Comparison of ENCODE assay signal across 8 mouse cellular contexts in the genomic region with DNA sequence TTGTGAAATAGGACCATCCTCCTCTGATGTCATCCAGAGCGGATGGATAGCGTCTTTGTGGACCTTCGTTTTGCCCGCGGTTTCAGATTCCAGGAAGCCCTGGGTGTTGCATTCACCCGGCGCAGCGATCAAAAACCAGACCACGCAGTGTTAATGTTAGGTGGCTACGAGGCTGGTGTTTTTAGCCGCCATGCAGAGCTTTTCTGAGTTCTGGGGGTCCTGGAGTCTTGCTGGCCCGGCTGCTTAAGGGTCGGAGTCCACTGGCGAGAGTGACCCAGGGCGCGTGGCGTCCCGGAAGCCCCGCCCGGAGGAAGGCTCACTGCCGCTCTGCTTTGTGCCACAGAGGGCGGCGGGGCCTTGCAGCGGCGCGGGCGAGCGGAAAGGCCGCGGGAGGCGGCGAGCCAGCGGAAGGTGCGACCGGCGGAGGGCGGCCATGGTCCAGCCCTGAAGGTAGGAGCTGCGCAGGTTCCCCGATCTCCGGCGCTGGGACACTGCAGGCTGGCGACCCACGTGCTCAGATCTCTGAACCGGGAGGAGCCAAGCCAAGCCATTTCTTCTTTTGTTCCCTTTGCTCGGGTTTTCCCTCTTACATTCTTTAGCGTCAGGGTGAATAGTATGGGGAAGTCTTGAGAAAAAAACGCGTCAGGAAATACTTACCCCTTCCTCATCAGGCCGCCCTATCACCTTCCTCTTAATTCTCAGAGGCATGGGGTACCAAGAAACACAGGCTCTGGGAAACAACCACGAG. TPM values are rescaled to one million over a fixed set of nuclear protein-coding genes. Genes with fewer than 3 reads are reported as not detected.
DNase-seq lines count a peak whose midpoint lies in the region; ATAC-seq and TF ChIP-seq lines count a peak whose summit lies in the region.

No protein-coding gene starts in this region.

- no peaks in the 10 kb centered on the region for H3K9me3 ChIP-seq in G1E (replicated peaks)
- no peaks in the 10 kb centered on the region for H3K9me3 ChIP-seq in forebrain, embryonic 13.5 days (replicated peaks)
- H3K9me3 ChIP-seq in lung, embryonic 16.5 days (ENCODE audit: control insufficient read depth, low read length), result no peaks in the 10 kb centered on the region

- peak overlapping the region; percentile 80 for H3K4me2 ChIP-seq in forebrain, embryonic 13.5 days
- H3K4me2 ChIP-seq in lung, embryonic 16.5 days (ENCODE audit: low read depth, low read length), result peak overlapping the region; percentile 83

- intact Hi-C loops in heart, postnatal 14 days (cut with DNase I), result no loop called here

- DNase-seq in G1E (ENCODE audit: low spot score), result peak; percentile 45
- DNase-seq in heart, postnatal 14 days, result peak; percentile 75 to 77
- peak; percentile 79 to 86 for DNase-seq in kidney, postnatal 4 days
- peak; percentile 49 to 55 for DNase-seq in thymus, adult 18-20 months

- TF ChIP-seq CTCF in G1E (IDR thresholded peaks at IDR 0.05; ENCODE audit: low read depth, low read length), result no peak
- TF ChIP-seq CTCF in olfactory bulb, adult 2 months (IDR thresholded peaks at IDR 0.05; ENCODE audit: insufficient read depth, low read depth, low read length), result no peak

- H3K9ac ChIP-seq in forebrain, embryonic 13.5 days, result peak overlapping the region; percentile 85
- peak overlapping the region; percentile 88 for H3K9ac ChIP-seq in lung, embryonic 16.5 days (ENCODE audit: low read length)

- peaks cover 54% of the 10 kb centered on the region for H3K4me1 ChIP-seq in G1E (ENCODE audit: insufficient read depth, low read depth, low read length)
- H3K4me1 ChIP-seq in forebrain, embryonic 13.5 days, result peaks cover 34% of the 10 kb centered on the region
- H3K4me1 ChIP-seq in lung, embryonic 16.5 days (replicated peaks; ENCODE audit: control insufficient read depth, insufficient read depth, low read length), result peaks cover 33% of the 10 kb centered on the region
- peaks cover 9% of the 10 kb centered on the region for H3K4me1 ChIP-seq in olfactory bulb, adult 2 months (ENCODE audit: control insufficient read depth, insufficient read depth, low read length)

- H3K36me3 ChIP-seq in G1E (replicated peaks), result peaks cover 23% of the 10 kb centered on the region
- peaks cover 21% of the 10 kb centered on the region for H3K36me3 ChIP-seq in forebrain, embryonic 13.5 days (ENCODE audit: poor library complexity, severe bottlenecking)
- peaks cover 13% of the 10 kb centered on the region for H3K36me3 ChIP-seq in lung, embryonic 16.5 days (ENCODE audit: control insufficient read depth, insufficient read depth, low read length)

- under 1% methylated on average over 50 of the region's 50 CpGs for WGBS in forebrain, embryonic 13.5 days
- WGBS in lung, embryonic 16.5 days, result under 1% methylated on average over 48 of the region's 50 CpGs
- WGBS in olfactory bulb, adult 2 months, result under 1% methylated on average over 50 of the region's 50 CpGs

- ATAC-seq in G1E (ENCODE audit: extremely low read depth, insufficient number of reproducible peaks, low FRiP score, poor library complexity, severe bottlenecking), result no peak
- ATAC-seq in cerebellum, adult (ENCODE audit: insufficient number of reproducible peaks, low FRiP score, low TSS enrichment), result peak; percentile 67
- peak; percentile 60 for ATAC-seq in forebrain, embryonic 13.5 days
- peak; percentile 69 for ATAC-seq in lung, embryonic 16.5 days (ENCODE audit: low read depth)

- peaks cover 4% of the 10 kb centered on the region; the same call in 1 of the 2 replicates for H3K27me3 ChIP-seq in G1E (ENCODE audit: insufficient read depth, low read length)
- H3K27me3 ChIP-seq in forebrain, embryonic 13.5 days, result no peaks in the 10 kb centered on the region
- H3K27me3 ChIP-seq in lung, embryonic 16.5 days (ENCODE audit: control insufficient read depth, insufficient read depth, low read depth, low read length), result no peaks in the 10 kb centered on the region

- peak overlapping the region; percentile 79 for H3K4me3 ChIP-seq in G1E (ENCODE audit: low read depth, low read length)
- H3K4me3 ChIP-seq in forebrain, embryonic 13.5 days, result peak overlapping the region; percentile 81
- H3K4me3 ChIP-seq in lung, embryonic 16.5 days (ENCODE audit: low read length), result peak overlapping the region; percentile 80
- peak overlapping the region; percentile 98 for H3K4me3 ChIP-seq in olfactory bulb, adult 2 months (ENCODE audit: insufficient read depth, low read depth, low read length)

- TF ChIP-seq POLR2A in olfactory bulb, adult 2 months (IDR thresholded peaks at IDR 0.05; ENCODE audit: insufficient read depth, low read depth, low read length), result peak; percentile 43; the same call in 1 of the 2 replicates

- peak overlapping the region; percentile 89 for H3K27ac ChIP-seq in forebrain, embryonic 13.5 days
- peak overlapping the region; percentile 97 for H3K27ac ChIP-seq in lung, embryonic 16.5 days (ENCODE audit: low read length)
- H3K27ac ChIP-seq in olfactory bulb, adult 2 months (ENCODE audit: insufficient read depth, low read depth, low read length), result peak overlapping the region; percentile 52

RNA-seq across cellular contexts. Expression of gene Eid3, which starts 6.1 kb away (rescaled TPM):
- total RNA-seq in G1E (2014; fragmentation: Nextera tagmentation) (7.6 and 8.0 TPM in 2 replicates), G1E (2017) (3.3 and 4.5 TPM in 2 replicates)
- 0.26 and 0.28 TPM in 2 replicates for polyA plus RNA-seq in G1E (2012)
- 0.46 and 0.62 TPM in 2 replicates for polyA plus RNA-seq in forebrain, embryonic 13.5 days (2015; fragmentation: Nextera tagmentation; extraction: Ambion mirVana)
- 1 to 10 TPM; 1.1 to 1.3 TPM for total RNA-seq in heart, postnatal 14 days (2021)
- 0.23 and 0.26 TPM in 2 replicates for polyA plus RNA-seq in lung, embryonic 16.5 days (2015; fragmentation: Nextera tagmentation; extraction: Ambion mirVana)
- polyA plus RNA-seq in olfactory bulb, adult 2 months (2012; ENCODE audit: insufficient read depth, insufficient read length, low replicate concordance, missing spikeins), result not detected in 2 replicates

RNA-seq across cellular contexts. Expression of gene Txnrd1, which starts 26.6 kb away (rescaled TPM):
- total RNA-seq in G1E (2014; fragmentation: Nextera tagmentation) (60.8 and 73.1 TPM in 2 replicates), G1E (2017) (83.1 and 88.7 TPM in 2 replicates)
- polyA plus RNA-seq in G1E (2012), result 83.9 and 114 TPM in 2 replicates
- polyA plus RNA-seq in forebrain, embryonic 13.5 days (2015; fragmentation: Nextera tagmentation; extraction: Ambion mirVana), result 154 and 158 TPM in 2 replicates
- total RNA-seq in heart, postnatal 14 days (2021), result 10 to 100 TPM; 41.5 to 43.9 TPM
- 92.6 and 102 TPM in 2 replicates for polyA plus RNA-seq in lung, embryonic 16.5 days (2015; fragmentation: Nextera tagmentation; extraction: Ambion mirVana)
- not detected in 2 replicates for polyA plus RNA-seq in olfactory bulb, adult 2 months (2012; ENCODE audit: insufficient read depth, insufficient read length, low replicate concordance, missing spikeins)
